Mouse (Mus musculus) G1E (cell line): Measurements from ENCODE around the gene Cngb1. TPM values are rescaled to one million over a fixed set of nuclear protein-coding genes. Genes with fewer than 3 reads are reported as not detected.

Source experiments
- ATAC-seq: 2 replicates; pipeline ENCODE4 v1.8.0; 2016; ENCODE audit warnings: mild to moderate bottlenecking; ENCODE audit not compliant: insufficient number of reproducible peaks, poor library complexity, low FRiP score, severe bottlenecking; ENCODE audit errors: extremely low read depth
- DNase-seq: peaks from one replicate; pipeline ENCODE4 v3.0.0; 2012; ENCODE audit warnings: low spot score
- H3K27me3 ChIP-seq: 2 replicates; pipeline ENCODE4 v1.6.1; 2012; ENCODE audit warnings: mild to moderate bottlenecking, low read length, inconsistent platforms; ENCODE audit not compliant: insufficient read depth
- H3K36me3 ChIP-seq: replicated peaks from 2 replicates; pipeline ENCODE3; 2012; ENCODE audit warnings: mild to moderate bottlenecking, inconsistent platforms
- H3K4me1 ChIP-seq: 2 replicates; pipeline ENCODE4 v1.6.1; 2012; ENCODE audit warnings: low read depth, low read length, inconsistent platforms, mixed read lengths; ENCODE audit not compliant: insufficient read depth
- H3K4me3 ChIP-seq: 2 replicates; pipeline ENCODE4 v1.5.1; 2012; ENCODE audit warnings: low read depth, mild to moderate bottlenecking, inconsistent platforms, low read length, moderate library complexity, mixed read lengths
- H3K9me3 ChIP-seq: replicated peaks from 2 replicates; pipeline ENCODE4 v1.6.1; 2012; ENCODE audit warnings: inconsistent platforms
- CTCF ChIP-seq: IDR thresholded peaks from 2 replicates; pipeline ENCODE4 v1.5.1; 2012; ENCODE audit warnings: low read depth, low read length, inconsistent platforms, mixed read lengths
- GATA1 ChIP-seq: IDR thresholded peaks from 2 replicates; pipeline ENCODE4 v1.6.1; 2012; ENCODE audit warnings: borderline replicate concordance, low read length, inconsistent platforms, mixed read lengths
- GATA2 ChIP-seq: IDR thresholded peaks from 2 replicates; pipeline ENCODE4 v1.6.1; 2012; ENCODE audit warnings: low read depth, low read length, inconsistent platforms, borderline replicate concordance
- POLR2AphosphoS5 ChIP-seq: IDR thresholded peaks from 2 replicates; pipeline ENCODE4 v1.6.1; 2012; ENCODE audit warnings: low read depth, low read length, inconsistent platforms; ENCODE audit not compliant: insufficient replicate concordance
- TAL1 ChIP-seq: conservative IDR thresholded peaks from 2 replicates; pipeline ENCODE4 v1.6.1; 2012; ENCODE audit warnings: low read depth, low read length, inconsistent platforms, mixed read lengths
- polyA plus RNA-seq: library from polyadenylated mRNA; stranded (reverse); fragments of >175 nt; gene quantifications from 2 replicates; pipeline ENCODE4 v1.2.3, GENCODE M21; 2012
- total RNA-seq, 2 experiments: library from RNA; stranded (forward) in 1 of 2; stranded (reverse) in 1 of 2; fragments of 200-1000 nt in 1 of 2; fragments of >200 nt in 1 of 2; fragmentation: Nextera tagmentation in 1 of 2; gene quantifications; 2 replicates each; pipeline ENCODE4 v1.2.3; 2014 to 2017

Gene Cngb1
- total and polyA plus RNA-seq, 3 experiments = 0.49 TPM; not detected in 2

DNA sequence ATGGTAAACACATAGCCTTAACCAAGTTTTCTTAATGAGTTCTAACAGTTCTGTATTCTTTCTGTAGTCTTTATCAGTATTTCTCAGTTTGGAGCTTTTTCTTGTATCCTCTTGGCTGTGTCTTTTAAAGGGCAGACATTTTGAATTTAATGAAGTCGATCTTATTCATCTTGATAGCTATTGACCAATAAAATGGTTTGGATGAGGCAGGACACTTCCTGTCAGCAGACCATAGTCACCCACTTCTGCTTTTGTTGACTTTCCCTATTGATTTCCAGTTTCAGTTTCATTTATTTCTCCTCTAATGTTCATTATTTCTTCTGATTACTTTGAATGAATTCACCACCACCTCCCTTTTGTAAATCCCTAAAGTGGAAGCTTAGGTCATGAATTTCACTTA lies 29.3 kb upstream of the Cngb1 start:
- no peak for TF ChIP-seq TAL1
- no peak for TF ChIP-seq GATA1
- TF ChIP-seq POLR2AphosphoS5 = no peak
- TF ChIP-seq CTCF = no peak
- TF ChIP-seq GATA2 = no peak
- peaks cover 68% of the 10 kb centered on the region for H3K36me3 ChIP-seq
- no peak for ATAC-seq

DNA sequence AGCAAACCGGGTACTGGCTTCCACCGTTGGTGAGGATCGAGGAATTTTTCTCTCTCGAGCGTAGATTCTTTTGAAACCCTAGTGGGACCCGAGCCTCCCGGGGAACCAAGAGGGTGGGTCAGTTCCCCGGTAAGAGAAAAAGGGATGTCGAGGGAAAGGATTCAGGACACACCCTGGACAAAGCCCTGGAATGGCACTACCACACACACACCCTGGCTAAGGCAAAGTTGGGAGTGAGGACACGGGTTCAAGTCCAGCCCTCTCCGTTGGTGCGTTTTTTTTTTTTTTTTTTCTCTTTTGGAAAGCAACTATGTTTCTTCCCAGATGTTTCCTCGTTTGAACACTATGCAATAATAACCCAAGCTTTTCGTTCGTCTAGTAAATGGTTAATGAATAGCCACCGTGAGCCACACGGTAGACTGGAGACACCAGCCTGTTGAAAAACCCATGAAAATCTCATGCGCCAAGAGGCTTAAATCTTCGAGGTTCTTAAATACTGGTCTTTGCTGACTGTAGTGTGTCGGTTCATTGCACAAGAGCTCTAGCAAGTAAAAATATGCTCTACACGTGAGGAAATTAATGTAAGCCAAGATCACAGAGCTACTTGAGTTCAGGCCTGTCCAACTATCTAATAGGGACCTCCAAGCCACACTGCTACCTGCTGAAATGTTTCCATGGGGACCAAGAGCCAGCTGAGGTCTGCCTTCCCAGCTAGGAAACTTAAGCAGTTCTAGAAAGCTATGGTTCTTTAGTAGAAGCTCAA lies 26.2 kb upstream of the Cngb1 start:
- Histone ChIP-seq H3K4me3 (peak overlapping the region; percentile 88), H3K4me1 (peaks cover 41% of the 10 kb centered on the region), H3K27me3 (peaks cover 3% of the 10 kb centered on the region; the same call in 1 of the 2 replicates), H3K36me3 (peaks cover 62% of the 10 kb centered on the region), H3K9me3 (peaks cover 4% of the 10 kb centered on the region; the same call in 1 of the 2 replicates)
- ATAC-seq (no peak), DNase-seq (no peak)
- TF ChIP-seq GATA2 = no peak
- TF ChIP-seq TAL1 = no peak
- TF ChIP-seq CTCF = no peak
- no peak for TF ChIP-seq GATA1
- no peak for TF ChIP-seq POLR2AphosphoS5

More for the DNA sequence above, 29.3 kb upstream of the Cngb1 start:
- H3K4me3 ChIP-seq = no peak overlapping the region
- H3K9me3 ChIP-seq = no peaks in the 10 kb centered on the region
- DNase-seq = no peak
- no peaks in the 10 kb centered on the region for H3K27me3 ChIP-seq
- peaks cover 26% of the 10 kb centered on the region for H3K4me1 ChIP-seq

DNA sequence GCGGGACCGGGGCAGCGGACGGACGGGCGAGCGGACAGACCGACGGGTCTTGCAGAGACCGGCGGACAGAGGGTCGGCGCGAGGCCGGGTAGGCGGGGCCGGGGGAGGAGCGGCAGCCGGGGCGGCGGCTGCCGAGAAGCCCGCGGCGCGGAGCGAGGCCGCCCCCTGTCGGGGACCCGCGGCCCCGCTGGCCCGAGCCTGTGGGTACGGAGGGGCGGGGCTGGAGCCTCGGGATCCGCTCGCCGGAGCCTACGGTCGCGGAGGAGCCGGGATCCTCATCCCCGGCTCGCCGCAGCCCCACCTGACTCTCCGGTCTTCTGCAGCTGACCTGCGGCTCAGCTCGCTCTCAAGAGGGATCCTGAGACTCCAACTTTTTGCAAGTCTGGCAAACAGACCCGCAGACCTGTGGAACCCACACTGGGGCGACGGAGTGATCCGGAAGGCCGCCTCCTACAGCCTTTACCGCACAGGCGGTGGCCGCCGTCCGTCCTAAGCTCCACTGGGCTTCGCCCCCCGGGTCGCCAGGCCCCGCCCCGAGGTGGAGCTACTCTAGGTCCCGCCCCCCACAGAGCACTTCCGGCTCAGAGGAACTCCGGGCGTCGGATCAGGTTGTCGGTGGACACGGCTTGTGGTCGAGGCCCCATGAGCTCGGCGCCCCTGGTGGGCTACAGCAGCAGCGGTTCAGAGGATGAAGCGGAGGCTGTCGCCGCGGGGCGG lies 25.5 kb upstream of the Cngb1 start, which contains the start of the genes Zfp319 and Usb1:
Gene Zfp319, minus strand, starts transcription at position 231 of the 717 bp plus-strand sequence.
Gene Usb1, plus strand, starts transcription at position 565 of the 717 bp plus-strand sequence.
- peaks cover 62% of the 10 kb centered on the region for H3K36me3 ChIP-seq
- H3K27me3 ChIP-seq = peaks cover 3% of the 10 kb centered on the region; the same call in 1 of the 2 replicates
- no peak for TF ChIP-seq TAL1
- TF ChIP-seq CTCF = peak; percentile 35; the same call in 1 of the 2 replicates
- peaks cover 4% of the 10 kb centered on the region; the same call in 1 of the 2 replicates for H3K9me3 ChIP-seq
- peak within 1 kb of the TSS; percentile 88 for H3K4me3 ChIP-seq
- peak; percentile 90 for ATAC-seq
- peak; percentile 97 for DNase-seq
- H3K4me1 ChIP-seq = peaks cover 45% of the 10 kb centered on the region

DNA sequence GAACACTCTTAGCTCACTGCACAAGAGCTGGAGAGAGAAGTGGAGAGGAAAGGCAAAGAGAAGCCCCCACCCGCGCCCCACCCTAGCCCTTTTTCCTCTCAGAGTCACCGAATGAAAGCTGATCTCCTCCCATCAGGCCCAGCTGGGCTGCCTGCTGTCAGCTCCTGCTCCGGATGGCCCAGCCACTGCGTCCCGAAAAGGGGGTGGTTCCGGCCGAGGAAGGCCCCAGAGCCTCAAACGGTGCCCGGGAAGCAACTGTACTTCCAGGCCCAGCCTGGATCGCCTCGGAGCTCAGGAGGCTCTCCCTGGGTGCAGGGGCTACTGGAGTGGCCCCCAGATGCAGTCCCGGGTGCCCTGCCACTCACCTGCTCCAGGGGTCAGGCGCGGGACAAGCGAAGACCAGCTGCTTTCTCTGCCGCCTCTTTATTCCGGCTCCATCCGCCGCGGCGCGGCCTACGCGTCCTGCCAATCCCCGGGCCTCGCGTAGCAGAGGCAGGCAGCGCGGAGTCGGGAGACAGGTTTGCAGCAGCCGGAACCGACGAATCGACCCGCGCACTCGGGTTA lies 24.9 kb upstream of the Cngb1 start:
- peaks cover 62% of the 10 kb centered on the region for H3K36me3 ChIP-seq
- peak; percentile 67 for DNase-seq

DNA sequence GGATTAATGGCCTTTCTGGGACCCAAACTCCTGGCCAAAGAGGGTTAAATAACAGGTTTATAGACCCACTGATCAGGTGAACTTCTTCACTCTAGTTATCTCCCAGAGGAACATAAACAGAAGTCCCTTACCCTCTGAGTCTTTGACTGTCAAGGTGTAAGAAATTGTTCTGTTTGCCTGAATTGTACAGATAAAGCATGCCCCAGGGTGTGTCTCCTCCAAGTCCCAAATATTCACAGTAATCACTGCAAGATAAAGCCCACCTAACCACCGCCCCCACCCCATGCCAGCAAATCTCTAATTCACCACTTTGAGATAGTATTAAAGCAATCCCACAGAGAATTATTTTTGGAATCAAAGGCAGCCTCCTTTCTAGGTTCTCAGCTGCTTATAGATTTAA lies 24.0 kb upstream of the Cngb1 start:
- no peak for TF ChIP-seq GATA1
- TF ChIP-seq CTCF = no peak
- TF ChIP-seq POLR2AphosphoS5 = no peak
- no peak for TF ChIP-seq GATA2
- no peak for TF ChIP-seq TAL1
- H3K36me3 ChIP-seq = peaks cover 67% of the 10 kb centered on the region
- H3K4me3 ChIP-seq = no peak overlapping the region; the same call in 1 of the 2 replicates
- H3K9me3 ChIP-seq = peaks cover 4% of the 10 kb centered on the region; the same call in 1 of the 2 replicates
- H3K27me3 ChIP-seq = peaks cover 3% of the 10 kb centered on the region; the same call in 1 of the 2 replicates
- ATAC-seq (no peak), DNase-seq (no peak)
- peaks cover 44% of the 10 kb centered on the region for H3K4me1 ChIP-seq

More for the DNA sequence above, 24.9 kb upstream of the Cngb1 start:
- Histone ChIP-seq H3K27me3 (peaks cover 3% of the 10 kb centered on the region; the same call in 1 of the 2 replicates), H3K4me3 (peak overlapping the region; percentile 88), H3K9me3 (peaks cover 4% of the 10 kb centered on the region; the same call in 1 of the 2 replicates), H3K4me1 (peaks cover 46% of the 10 kb centered on the region)
- ATAC-seq = 0 out of 2 replicates have a peak, but pooled peaks have one; percentile 5
- TF ChIP-seq CTCF = no peak
- TF ChIP-seq TAL1 = no peak
- TF ChIP-seq GATA1 = no peak
- TF ChIP-seq POLR2AphosphoS5 = no peak
- TF ChIP-seq GATA2 = no peak
